Mouse (Mus musculus): Measurements from ENCODE around the gene Irf8.
A peak's percentile ranks its signal among the peaks of the same experiment; 100 is the strongest.
"Not testable (repeated sequence)": the region's sequence is repeated elsewhere in the genome, so short reads cannot be mapped to it uniquely, and the experiment has no call there.

Irf8 gene

GRCm38 (mm10) chr8:120723025-120723424, 13.1 kb upstream of the Irf8 start:
- DNase-seq (ENCODE audit: low spot score): no peak

GRCm38 (mm10) chr8:120724096-120724495, 12.1 kb upstream of the Irf8 start:
- not testable (repeated sequence) for DNase-seq (ENCODE audit: low spot score)

GRCm38 (mm10) chr8:120724816-120725575, 11.2 kb upstream of the Irf8 start:
- no peak for DNase-seq (ENCODE audit: low spot score)

- DNase-seq (ENCODE audit: low spot score): no peak
Observed at GRCm38 (mm10) chr8:120725576-120725950, 10.6 kb upstream of the Irf8 start.

- no peak for DNase-seq (ENCODE audit: low spot score)
Observed at GRCm38 (mm10) chr8:120726051-120726450, 10.1 kb upstream of the Irf8 start.

- DNase-seq (ENCODE audit: low spot score): no peak
Observed at GRCm38 (mm10) chr8:120728488-120729160, 7.5 kb upstream of the Irf8 start.

- peak; percentile 62 for DNase-seq (ENCODE audit: low spot score)
Observed at GRCm38 (mm10) chr8:120731582-120731981, 4.6 kb upstream of the Irf8 start.

GRCm38 (mm10) chr8:120732068-120732467, 4.1 kb upstream of the Irf8 start:
- DNase-seq (ENCODE audit: low spot score): peak; percentile 57

- DNase-seq (ENCODE audit: low spot score): peak; percentile 67
Observed at GRCm38 (mm10) chr8:120736486-120736885, 328 bp downstream of the Irf8 start.

- no peak for DNase-seq (ENCODE audit: low spot score)
Observed at GRCm38 (mm10) chr8:120737166-120737565, 1.0 kb downstream of the Irf8 start.

GRCm38 (mm10) chr8:120738771-120739170, 2.6 kb downstream of the Irf8 start:
- DNase-seq (ENCODE audit: low spot score): no peak

- DNase-seq (ENCODE audit: low spot score): no peak
Observed at GRCm38 (mm10) chr8:120739526-120739925, 3.4 kb downstream of the Irf8 start.

GRCm38 (mm10) chr8:120740579-120740978, 4.4 kb downstream of the Irf8 start:
- DNase-seq (ENCODE audit: low spot score): no peak

- DNase-seq (ENCODE audit: low spot score): no peak
Observed at GRCm38 (mm10) chr8:120741001-120741400, 4.8 kb downstream of the Irf8 start.

GRCm38 (mm10) chr8:120741815-120742530, 5.8 kb downstream of the Irf8 start:
- DNase-seq (ENCODE audit: low spot score): no peak

- DNase-seq (ENCODE audit: low spot score): no peak
Observed at GRCm38 (mm10) chr8:120743149-120743897, 7.2 kb downstream of the Irf8 start.

GRCm38 (mm10) chr8:120743898-120744290, 7.7 kb downstream of the Irf8 start:
- no peak for DNase-seq (ENCODE audit: low spot score)

GRCm38 (mm10) chr8:120744448-120744847, 8.3 kb downstream of the Irf8 start:
- DNase-seq (ENCODE audit: low spot score): no peak

- DNase-seq (ENCODE audit: low spot score): no peak
Observed at GRCm38 (mm10) chr8:120745226-120745625, 9.1 kb downstream of the Irf8 start.

- DNase-seq (ENCODE audit: low spot score): no peak
Observed at GRCm38 (mm10) chr8:120746007-120746701, 10.0 kb downstream of the Irf8 start.

GRCm38 (mm10) chr8:120747286-120747685, 11.1 kb downstream of the Irf8 start:
- no peak for DNase-seq (ENCODE audit: low spot score)

- no peak for DNase-seq (ENCODE audit: low spot score)
Observed at GRCm38 (mm10) chr8:120750616-120751015, 14.5 kb downstream of the Irf8 start.
